Mouse (Mus musculus) kidney, embryonic 14.5 days (tissue): ENCODE measurements around the gene Mettl26. TPM values are rescaled to one million over a fixed set of nuclear protein-coding genes. Genes with fewer than 3 reads are reported as not detected.

Experiments used
- ATAC-seq: fragments of 200-750 bp; cut with Nextera tagmentation; 2 replicates; pipeline ENCODE4 v1.8.0; 2017; ENCODE audit warnings: moderate number of reproducible peaks, mild to moderate bottlenecking, moderate TSS enrichment, moderate library complexity; ENCODE audit not compliant: low FRiP score, low TSS enrichment
- H3K27ac ChIP-seq: fragments of 300-500 bp; sonication (generic); 2 replicates; pipeline ENCODE4 v1.5.1; 2014; ENCODE audit warnings: low read depth, mild to moderate bottlenecking, low read length, moderate library complexity, mixed read lengths
- H3K27me3 ChIP-seq: fragments of 300-500 bp; sonication (generic); 2 replicates; pipeline ENCODE4 v1.6.1; 2014; ENCODE audit warnings: mild to moderate bottlenecking, low read length; ENCODE audit not compliant: control insufficient read depth, insufficient read depth
- H3K36me3 ChIP-seq: fragments of 300-500 bp; sonication (generic); 2 replicates; pipeline ENCODE4 v1.6.1; 2014; ENCODE audit warnings: low read length, mixed read lengths; ENCODE audit not compliant: control insufficient read depth, insufficient read depth
- H3K4me1 ChIP-seq: fragments of 300-500 bp; sonication (generic); 2 replicates; pipeline ENCODE4 v1.6.1; 2014; ENCODE audit warnings: low read length, mixed read lengths; ENCODE audit not compliant: control insufficient read depth, insufficient read depth
- H3K4me2 ChIP-seq: fragments of 300-500 bp; sonication (generic); replicated peaks from 2 replicates; pipeline ENCODE4 v1.6.1; 2014; ENCODE audit warnings: low read depth, mild to moderate bottlenecking, low read length
- H3K4me3 ChIP-seq: fragments of 300-500 bp; sonication (generic); 2 replicates; pipeline ENCODE4 v1.5.1; 2014; ENCODE audit warnings: mild to moderate bottlenecking, low read length
- H3K9ac ChIP-seq: fragments of 300-500 bp; sonication (generic); 2 replicates; pipeline ENCODE4 v1.6.1; 2014; ENCODE audit warnings: low read depth, mild to moderate bottlenecking, low read length, moderate library complexity
- H3K9me3 ChIP-seq: fragments of 300-500 bp; sonication (generic); 2 replicates; pipeline ENCODE4 v1.6.1; 2016; ENCODE audit warnings: low read length; ENCODE audit not compliant: control insufficient read depth
- WGBS: fragments of 180-500 bp; shearing (Covaris S2); extraction: QIAGEN DNeasy Blood & Tissue Kit; methylation state at CpG from one replicate; pipeline ENCODE4 v1.1.7; 2014; 5-methylcytosine and 5-hydroxymethylcytosine counted together
- polyA plus RNA-seq: library from polyadenylated mRNA; unstranded; fragments of >200 nt; fragmentation: Nextera tagmentation; extraction: Ambion mirVana; gene quantifications from 2 replicates; pipeline ENCODE4 v1.2.1, GENCODE M21; 2014

Mettl26 gene
- polyA plus RNA-seq, 1 experiment from 2014 or later = 85.3 TPM

DNA sequence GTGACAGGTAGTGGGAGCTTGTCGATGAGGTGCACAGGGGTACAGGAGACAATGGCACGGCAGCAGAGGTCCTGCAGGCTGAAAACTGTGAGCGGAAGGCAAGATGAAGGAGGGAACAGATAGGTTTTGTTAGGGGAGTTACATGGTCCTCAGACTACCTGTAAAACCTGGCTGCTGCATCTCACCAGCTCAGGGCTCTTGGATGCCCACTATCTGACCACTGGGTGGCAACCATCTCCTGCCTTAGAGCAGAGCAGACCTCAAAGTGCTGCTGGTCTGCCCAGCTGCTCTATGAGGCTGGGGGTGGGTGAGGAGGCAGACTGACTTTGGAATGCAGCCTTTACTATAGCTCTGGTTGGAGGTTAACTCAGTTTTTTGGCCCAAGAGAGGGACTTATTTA is 8.9 kb downstream of the Mettl26 start:
- Histone ChIP-seq H3K4me3 (no peak overlapping the region), H3K27me3 (no peaks in the 10 kb centered on the region), H3K4me1 (peaks cover 17% of the 10 kb centered on the region), H3K9me3 (no peaks in the 10 kb centered on the region), H3K27ac (no peak overlapping the region), H3K36me3 (peaks cover 49% of the 10 kb centered on the region; the same call in 1 of the 2 replicates), H3K4me2 (no peak overlapping the region), H3K9ac (no peak overlapping the region)
- 94% methylated on average over 3 of the region's 3 CpGs for WGBS
- ATAC-seq = no peak

GRCm38 (mm10) chr17:25885636-25886035 is 10.8 kb downstream of the Mettl26 start:
- WGBS = 65% methylated on average over 4 of the region's 4 CpGs
- no peak overlapping the region for H3K4me3 ChIP-seq
- H3K4me1 ChIP-seq = peaks cover 9% of the 10 kb centered on the region; the same call in 1 of the 2 replicates
- H3K9ac ChIP-seq = no peak overlapping the region
- no peak overlapping the region for H3K4me2 ChIP-seq
- H3K36me3 ChIP-seq = peaks cover 54% of the 10 kb centered on the region; the same call in 1 of the 2 replicates
- no peak overlapping the region for H3K27ac ChIP-seq
- H3K9me3 ChIP-seq = no peaks in the 10 kb centered on the region
- ATAC-seq = no peak; the same call in 1 of the 2 replicates
- H3K27me3 ChIP-seq = no peaks in the 10 kb centered on the region

DNA sequence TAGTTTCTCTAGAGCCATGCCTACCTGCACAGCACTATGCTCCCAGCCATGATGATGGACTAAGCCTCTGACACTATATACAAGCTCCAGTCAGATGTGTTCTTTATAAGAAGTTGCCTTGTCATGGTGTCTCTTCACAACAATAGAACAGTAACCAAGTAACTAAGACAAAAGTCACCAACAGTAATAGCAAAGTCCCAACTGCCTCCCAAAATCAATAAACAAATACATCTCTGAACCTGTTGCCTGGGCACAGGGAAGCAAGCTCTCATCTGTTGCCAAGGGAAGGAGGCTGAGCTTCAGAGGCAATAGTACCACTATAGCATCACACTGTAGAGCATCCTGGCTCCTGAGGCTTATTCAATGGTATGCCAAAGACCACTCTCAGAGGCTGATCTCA is 11.9 kb downstream of the Mettl26 start:
- H3K4me1 ChIP-seq = no peaks in the 10 kb centered on the region
- no peak for ATAC-seq
- H3K36me3 ChIP-seq = peaks cover 53% of the 10 kb centered on the region; the same call in 1 of the 2 replicates
- no peaks in the 10 kb centered on the region for H3K9me3 ChIP-seq
- no peaks in the 10 kb centered on the region for H3K27me3 ChIP-seq
- no peak overlapping the region for H3K27ac ChIP-seq
- no peak overlapping the region for H3K4me2 ChIP-seq
- no peak overlapping the region for H3K4me3 ChIP-seq
- H3K9ac ChIP-seq = no peak overlapping the region

- H3K36me3 ChIP-seq = peaks cover 46% of the 10 kb centered on the region; the same call in 1 of the 2 replicates
- H3K4me3 ChIP-seq = no peak overlapping the region
- ATAC-seq = no peak
- WGBS = 91% methylated on average over 10 of the region's 10 CpGs
- no peaks in the 10 kb centered on the region for H3K4me1 ChIP-seq
- H3K27ac ChIP-seq = no peak overlapping the region
- H3K27me3 ChIP-seq = no peaks in the 10 kb centered on the region
- H3K9ac ChIP-seq = no peak overlapping the region
- no peaks in the 10 kb centered on the region for H3K9me3 ChIP-seq
- no peak overlapping the region for H3K4me2 ChIP-seq
These were observed 12.6 kb downstream of the Mettl26 start for GRCm38 (mm10) chr17:25887467-25887866.

- Histone ChIP-seq H3K36me3 (peaks cover 34% of the 10 kb centered on the region; the same call in 1 of the 2 replicates), H3K9ac (no peak overlapping the region), H3K27me3 (no peaks in the 10 kb centered on the region), H3K4me1 (no peaks in the 10 kb centered on the region), H3K27ac (no peak overlapping the region), H3K4me2 (no peak overlapping the region), H3K9me3 (no peaks in the 10 kb centered on the region), H3K4me3 (no peak overlapping the region)
- 86% methylated on average over 3 of the region's 3 CpGs for WGBS
- no peak for ATAC-seq
These were observed 14.0 kb downstream of the Mettl26 start for GRCm38 (mm10) chr17:25888837-25889236.

DNA sequence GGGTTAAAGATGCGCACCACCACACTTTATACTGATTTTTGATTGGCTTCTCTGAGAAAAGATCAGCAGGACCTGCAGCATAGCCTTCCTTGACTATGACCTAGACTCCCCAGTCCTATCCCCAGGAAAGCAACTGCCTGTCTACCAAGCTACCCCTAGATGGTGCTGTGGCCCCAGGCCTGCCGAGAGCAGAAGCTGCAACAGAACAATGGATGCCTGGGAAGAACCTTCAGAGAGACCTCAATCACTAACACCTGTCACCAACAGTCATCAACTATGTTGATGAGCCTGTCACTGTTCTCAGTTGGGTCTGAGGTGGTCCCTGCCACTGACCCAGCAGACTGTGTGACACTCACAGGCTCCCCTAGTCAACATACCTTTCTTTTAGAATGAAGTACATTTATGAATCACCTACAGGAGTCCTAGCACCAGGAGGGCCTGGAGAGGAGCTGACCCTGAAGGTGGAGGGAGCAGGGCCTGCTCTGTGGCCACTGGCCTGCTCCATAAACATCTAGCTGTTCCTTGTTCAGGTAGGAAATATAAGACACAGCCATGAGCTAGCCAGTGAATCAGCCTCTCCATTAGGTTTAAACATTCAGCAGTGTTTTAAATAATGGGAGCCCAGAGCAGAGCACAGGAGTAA is 19.2 kb downstream of the Mettl26 start:
- ATAC-seq = peak; percentile 81
- no peaks in the 10 kb centered on the region for H3K27me3 ChIP-seq

DNA sequence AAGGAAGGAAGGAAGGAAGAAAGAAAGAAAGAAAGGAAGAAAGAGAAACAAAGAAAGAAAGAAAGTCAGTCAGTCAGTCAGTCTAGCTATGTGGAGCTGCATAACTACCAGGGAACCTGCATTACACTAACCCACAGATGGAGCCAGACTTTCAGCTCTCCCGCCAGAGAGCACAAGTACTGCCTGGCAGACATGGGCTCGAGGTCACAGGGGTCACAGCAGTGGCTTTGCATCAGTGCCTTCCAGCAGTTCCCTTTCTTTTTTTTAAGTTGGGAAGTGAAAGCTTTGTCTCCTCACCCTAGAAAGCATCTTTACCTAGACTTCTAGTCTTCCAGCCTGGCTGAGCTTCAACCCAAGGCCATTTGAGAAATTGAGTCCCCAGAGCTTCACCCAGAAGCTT is 20.5 kb downstream of the Mettl26 start:
- H3K27me3 ChIP-seq = no peaks in the 10 kb centered on the region
- ATAC-seq = no peak
- 31% methylated on average over 2 of the region's 2 CpGs for WGBS
- no peaks in the 10 kb centered on the region for H3K9me3 ChIP-seq
- no peak overlapping the region for H3K4me3 ChIP-seq
- no peak overlapping the region for H3K4me2 ChIP-seq
- H3K27ac ChIP-seq = peak overlapping the region; percentile 55; the same call in 1 of the 2 replicates
- no peak overlapping the region for H3K9ac ChIP-seq
- H3K36me3 ChIP-seq = no peaks in the 10 kb centered on the region
- H3K4me1 ChIP-seq = peaks cover 6% of the 10 kb centered on the region; the same call in 1 of the 2 replicates

More for the DNA sequence above, 19.2 kb downstream of the Mettl26 start:
- Histone ChIP-seq H3K9ac (no peak overlapping the region), H3K4me2 (no peak overlapping the region), H3K27ac (no peak overlapping the region), H3K4me3 (no peak overlapping the region), H3K36me3 (peaks cover 10% of the 10 kb centered on the region; the same call in 1 of the 2 replicates), H3K4me1 (peaks cover 6% of the 10 kb centered on the region; the same call in 1 of the 2 replicates), H3K9me3 (no peaks in the 10 kb centered on the region)
- 35% methylated on average over 2 of the region's 2 CpGs for WGBS

GRCm38 (mm10) chr17:25895891-25896290 is 21.0 kb downstream of the Mettl26 start:
- no peaks in the 10 kb centered on the region for H3K27me3 ChIP-seq
- no peak overlapping the region for H3K4me2 ChIP-seq
- no peaks in the 10 kb centered on the region; the same call in 1 of the 2 replicates for H3K36me3 ChIP-seq
- peak overlapping the region; percentile 23; the same call in 1 of the 2 replicates for H3K9ac ChIP-seq
- no peak overlapping the region for H3K4me3 ChIP-seq
- no peaks in the 10 kb centered on the region for H3K9me3 ChIP-seq
- ATAC-seq = no peak
- H3K27ac ChIP-seq = peak overlapping the region; percentile 55; the same call in 1 of the 2 replicates
- peaks cover 6% of the 10 kb centered on the region; the same call in 1 of the 2 replicates for H3K4me1 ChIP-seq
- WGBS = 58% methylated on average over 12 of the region's 12 CpGs

- no peak overlapping the region for H3K9ac ChIP-seq
- peaks cover 6% of the 10 kb centered on the region; the same call in 1 of the 2 replicates for H3K4me1 ChIP-seq
- no peak overlapping the region for H3K4me3 ChIP-seq
- no peak overlapping the region for H3K27ac ChIP-seq
- no peak overlapping the region for H3K4me2 ChIP-seq
- no peaks in the 10 kb centered on the region for H3K9me3 ChIP-seq
- no peak for ATAC-seq
- H3K36me3 ChIP-seq = no peaks in the 10 kb centered on the region; the same call in 1 of the 2 replicates
- no peaks in the 10 kb centered on the region for H3K27me3 ChIP-seq
- 100% methylated on average over 1 of the region's 1 CpGs for WGBS
These were observed 25.3 kb downstream of the Mettl26 start for GRCm38 (mm10) chr17:25900193-25900592.
